8 mouse cellular contexts compared by ENCODE assay signal in genomic region chr1:184266051-184266450, GRCm38 (mm10).
DNase-seq lines count a peak whose midpoint lies in the region; ATAC-seq and TF ChIP-seq lines count a peak whose summit lies in the region.

No protein-coding gene starts in this region.

- TF ChIP-seq POLR2A in bone marrow macrophage, adult 2 months (IDR thresholded peaks at IDR 0.05; ENCODE audit: borderline replicate concordance, low read depth, low read length), result no peak

- intact Hi-C loops in left cerebral cortex, adult 2 months (cut with DNase I), result loop anchor here (1.0 to 10.0 kb wide), 5 partner anchors 129 to 526 kb away; no protein-coding TSS in a partner anchor

- WGBS in hindbrain, embryonic 10.5 days, result 21% methylated on average over 8 of the region's 8 CpGs
- WGBS in hindbrain, embryonic 12.5 days, result 17% methylated on average over 8 of the region's 8 CpGs
- 10% methylated on average over 8 of the region's 8 CpGs for WGBS in embryonic facial prominence, embryonic 14.5 days

- no peaks in the 10 kb centered on the region for H3K36me3 ChIP-seq in hindbrain, embryonic 10.5 days
- no peaks in the 10 kb centered on the region for H3K36me3 ChIP-seq in hindbrain, embryonic 12.5 days
- no peaks in the 10 kb centered on the region for H3K36me3 ChIP-seq in embryonic facial prominence, embryonic 14.5 days (ENCODE audit: control insufficient read depth, insufficient read depth, low read length)
- no peaks in the 10 kb centered on the region for H3K36me3 ChIP-seq in splenic B cell, adult 2 months (ENCODE audit: control insufficient read depth, insufficient read depth, low read length, poor library complexity, severe bottlenecking)

- peaks cover 3% of the 10 kb centered on the region; the same call in 1 of the 2 replicates for H3K27me3 ChIP-seq in hindbrain, embryonic 10.5 days (ENCODE audit: insufficient read depth, poor library complexity, severe bottlenecking)
- H3K27me3 ChIP-seq in hindbrain, embryonic 12.5 days, result no peaks in the 10 kb centered on the region
- H3K27me3 ChIP-seq in embryonic facial prominence, embryonic 14.5 days (replicated peaks; ENCODE audit: control insufficient read depth, insufficient read depth, low read length), result no peaks in the 10 kb centered on the region
- H3K27me3 ChIP-seq in splenic B cell, adult 2 months (ENCODE audit: control insufficient read depth, insufficient read depth, low read length, poor library complexity, severe bottlenecking), result no peaks in the 10 kb centered on the region

- peak; percentile 90 for TF ChIP-seq CTCF in bone marrow macrophage, adult 2 months (IDR thresholded peaks at IDR 0.05; ENCODE audit: low read depth, low read length)
- TF ChIP-seq CTCF in left cerebral cortex, adult 2 months (IDR thresholded peaks at IDR 0.05), result peak; percentile 99

- no peak for ATAC-seq in hindbrain, embryonic 12.5 days (ENCODE audit: low FRiP score)
- ATAC-seq in embryonic facial prominence, embryonic 14.5 days (ENCODE audit: low read depth), result peak; percentile 60; the same call in 1 of the 2 replicates
- ATAC-seq in megakaryocyte-erythroid progenitor cell, adult 5-6 weeks (replicated peaks; ENCODE audit: low FRiP score, low TSS enrichment, poor library complexity, severe bottlenecking), result peak; percentile 85

- no peaks in the 10 kb centered on the region for H3K9me3 ChIP-seq in hindbrain, embryonic 10.5 days
- no peaks in the 10 kb centered on the region for H3K9me3 ChIP-seq in hindbrain, embryonic 12.5 days (replicated peaks)
- no peaks in the 10 kb centered on the region for H3K9me3 ChIP-seq in embryonic facial prominence, embryonic 14.5 days (ENCODE audit: control insufficient read depth, low read length)

- no peak overlapping the region for H3K4me3 ChIP-seq in hindbrain, embryonic 10.5 days
- no peak overlapping the region for H3K4me3 ChIP-seq in hindbrain, embryonic 12.5 days
- no peak overlapping the region for H3K4me3 ChIP-seq in bone marrow macrophage, adult 2 months (ENCODE audit: insufficient read depth, low read length)
- no peak overlapping the region for H3K4me3 ChIP-seq in embryonic facial prominence, embryonic 14.5 days (ENCODE audit: low read depth, low read length)
- no peak overlapping the region for H3K4me3 ChIP-seq in left cerebral cortex, adult 2 months

- H3K27ac ChIP-seq in hindbrain, embryonic 10.5 days, result no peak overlapping the region
- no peak overlapping the region for H3K27ac ChIP-seq in hindbrain, embryonic 12.5 days
- no peak overlapping the region for H3K27ac ChIP-seq in bone marrow macrophage, adult 2 months (ENCODE audit: insufficient read depth, low read depth, low read length)
- H3K27ac ChIP-seq in embryonic facial prominence, embryonic 14.5 days (replicated peaks; ENCODE audit: low read depth, low read length), result no peak overlapping the region
- H3K27ac ChIP-seq in left cerebral cortex, adult 2 months, result no peak overlapping the region

- DNase-seq in hindbrain, embryonic 10.5 days (ENCODE audit: low spot score), result peak; percentile 44
- DNase-seq in embryonic facial prominence, embryonic 14.5 days (ENCODE audit: low spot score), result peak; percentile 95
- DNase-seq in heart, postnatal 4 days, result peak; percentile 75
- peak; percentile 53 to 59 for DNase-seq in left cerebral cortex, adult 2 months (ENCODE audit: extremely low spot score in 1 of 2, low spot score in 2 of 2)
- DNase-seq in splenic B cell, adult 2 months (ENCODE audit: low read depth, low spot score), result peak; percentile 62

- no peak overlapping the region for H3K4me2 ChIP-seq in hindbrain, embryonic 12.5 days (replicated peaks)
- peak overlapping the region; percentile 13 for H3K4me2 ChIP-seq in embryonic facial prominence, embryonic 14.5 days (ENCODE audit: low read depth, low read length)

- H3K9ac ChIP-seq in hindbrain, embryonic 12.5 days, result no peak overlapping the region
- no peak overlapping the region for H3K9ac ChIP-seq in embryonic facial prominence, embryonic 14.5 days (ENCODE audit: low read depth, low read length)

- H3K4me1 ChIP-seq in hindbrain, embryonic 10.5 days (replicated peaks), result no peaks in the 10 kb centered on the region
- H3K4me1 ChIP-seq in hindbrain, embryonic 12.5 days, result no peaks in the 10 kb centered on the region
- H3K4me1 ChIP-seq in bone marrow macrophage, adult 2 months (ENCODE audit: control insufficient read depth, insufficient read depth, low read length), result no peaks in the 10 kb centered on the region
- no peaks in the 10 kb centered on the region for H3K4me1 ChIP-seq in embryonic facial prominence, embryonic 14.5 days (ENCODE audit: control insufficient read depth, insufficient read depth, low read length)

Comparison
In these comparisons a context has a peak if more than half of its experiments do, and no peak if none do; other contexts are left out.
1. DNase-seq: peak in every context shown above with its lines; median percentile 95 in embryonic facial prominence, embryonic 14.5 days; 75 in heart, postnatal 4 days; 62 in splenic B cell, adult 2 months; 56 in left cerebral cortex, adult 2 months; 44 in hindbrain, embryonic 10.5 days.